Mouse (Mus musculus): ENCODE data around the gene Vps18.
A peak's percentile ranks its signal among the peaks of the same experiment; 100 is the strongest.

The Vps18 gene

DNA sequence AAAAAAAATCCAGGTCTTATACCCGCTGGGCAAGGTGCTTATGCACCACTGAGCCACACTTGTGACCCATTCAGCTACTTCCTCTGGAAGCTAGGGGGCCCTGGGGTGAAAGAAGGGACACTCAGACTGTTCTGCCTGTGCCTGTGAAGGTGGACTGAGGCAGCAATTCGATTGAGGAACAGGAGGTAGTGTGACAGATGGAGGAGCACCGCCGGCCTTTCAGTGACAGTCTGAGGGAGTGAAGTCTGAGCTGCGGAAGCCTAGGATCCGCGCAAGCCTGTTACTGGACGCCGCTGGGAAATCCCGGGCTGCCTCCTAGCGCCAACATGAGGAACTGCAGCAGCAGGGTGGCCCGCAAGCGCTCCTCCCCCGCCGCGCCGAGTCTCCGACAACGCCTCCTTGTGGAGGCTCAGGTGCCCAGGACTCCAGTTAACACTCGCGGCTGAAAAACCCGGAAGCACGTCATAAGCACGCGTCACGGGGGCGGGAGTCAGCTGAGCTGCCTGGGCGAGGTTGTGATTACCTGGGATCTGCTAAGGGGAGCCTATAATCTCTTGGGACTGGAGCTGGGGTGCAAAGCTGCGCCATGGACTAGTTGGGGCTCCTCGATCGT is at the start of gene Vps18:
Gene Vps18 (plus strand): TSS at position 471 of the 613 bp plus-strand sequence.
- DNase-seq: peak; percentile 99

DNA sequence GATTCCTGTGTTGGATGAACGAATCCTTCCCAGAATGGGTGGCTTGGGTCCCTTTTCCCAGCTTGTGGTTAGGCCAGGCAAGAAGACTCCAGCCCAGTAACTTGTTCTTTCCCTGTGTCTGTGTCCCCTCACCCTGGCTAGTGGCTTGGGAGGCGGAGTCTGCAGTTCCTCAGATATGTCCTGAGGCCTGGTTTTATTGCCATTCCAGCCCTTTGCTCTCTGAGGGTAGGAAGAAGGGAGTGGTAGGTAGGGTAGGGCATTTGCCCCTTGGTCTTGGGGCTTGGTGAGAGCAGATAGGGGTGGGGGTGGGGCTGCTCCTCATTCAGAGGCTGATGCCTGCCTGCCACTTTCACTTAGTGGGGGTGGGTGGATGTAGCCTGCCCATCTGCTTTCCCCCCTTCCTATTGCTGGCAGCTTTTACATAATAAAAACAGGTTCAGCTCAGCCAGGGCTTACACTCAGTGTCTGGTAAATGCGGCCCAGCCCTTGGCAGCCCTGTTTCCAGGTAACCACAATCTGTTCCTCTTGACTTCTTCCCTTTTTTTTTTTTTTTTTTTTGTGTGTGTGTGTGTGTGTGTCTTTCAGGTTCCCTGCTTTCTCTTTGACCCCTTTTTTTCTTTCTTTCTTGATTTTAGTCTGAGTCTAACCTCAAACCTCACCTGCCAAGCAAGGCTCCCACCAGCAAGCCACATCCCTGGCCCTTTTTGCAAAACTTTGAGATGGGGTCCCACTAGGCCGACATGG is 48.3 kb upstream of the Vps18 start:
- DNase-seq: no peak

DNA sequence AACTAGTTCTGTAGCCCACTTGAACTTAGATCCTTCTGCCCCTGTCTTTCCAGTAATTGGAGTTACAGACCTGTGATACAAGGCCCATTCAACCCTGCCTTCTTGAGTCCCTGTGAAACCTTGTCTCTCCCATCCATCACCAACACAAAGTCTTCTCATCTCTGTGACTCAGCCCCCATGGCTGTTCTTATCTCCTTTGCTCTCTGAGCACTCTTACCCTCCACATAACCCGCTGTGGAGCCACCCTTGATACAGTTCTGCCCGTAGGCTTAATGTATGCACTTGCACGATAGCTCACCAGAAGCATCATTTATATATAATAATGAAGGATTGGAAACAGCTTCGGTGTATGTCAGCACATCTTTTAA is 47.7 kb upstream of the Vps18 start:
- DNase-seq: no peak

DNA sequence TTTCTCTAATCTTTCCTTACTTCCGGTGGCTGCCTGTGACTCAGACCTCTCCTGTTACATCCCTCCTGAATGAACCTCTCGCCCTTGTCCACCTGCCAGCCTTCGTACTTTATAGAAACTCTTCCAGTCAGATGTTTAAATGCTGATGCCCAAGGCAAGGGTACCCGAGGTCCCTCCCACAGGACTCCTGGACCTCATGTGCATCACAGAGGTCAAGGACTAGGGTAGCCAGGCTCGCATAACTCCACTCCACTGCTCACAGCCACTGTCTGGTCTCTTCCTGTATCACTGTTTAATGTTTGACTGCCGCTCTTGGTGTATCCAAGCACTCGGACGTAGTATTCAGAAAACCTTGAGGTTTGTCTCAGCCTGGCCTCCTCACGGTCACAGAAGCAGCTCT is 46.0 kb upstream of the Vps18 start:
- no peak for DNase-seq

DNA sequence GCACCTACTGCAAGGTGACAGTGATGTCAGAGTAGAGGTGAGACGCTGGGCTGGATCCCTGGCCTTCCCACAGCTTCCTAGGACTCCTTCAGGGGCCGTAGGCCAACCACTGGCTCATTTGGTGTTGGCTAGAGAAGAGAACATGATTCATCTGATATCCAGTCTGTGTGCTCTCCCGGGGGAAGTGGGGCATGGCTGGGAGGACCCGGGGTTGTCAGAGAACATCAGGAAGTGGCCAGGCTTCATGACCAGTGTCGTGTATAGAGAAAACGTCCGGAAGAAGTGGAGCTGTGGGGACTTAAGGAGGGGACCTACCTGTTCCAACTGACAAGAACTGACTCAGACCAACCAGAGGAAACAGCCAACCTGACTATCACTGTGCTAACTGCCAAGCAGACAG is 43.3 kb upstream of the Vps18 start:
- no peak for DNase-seq

DNA sequence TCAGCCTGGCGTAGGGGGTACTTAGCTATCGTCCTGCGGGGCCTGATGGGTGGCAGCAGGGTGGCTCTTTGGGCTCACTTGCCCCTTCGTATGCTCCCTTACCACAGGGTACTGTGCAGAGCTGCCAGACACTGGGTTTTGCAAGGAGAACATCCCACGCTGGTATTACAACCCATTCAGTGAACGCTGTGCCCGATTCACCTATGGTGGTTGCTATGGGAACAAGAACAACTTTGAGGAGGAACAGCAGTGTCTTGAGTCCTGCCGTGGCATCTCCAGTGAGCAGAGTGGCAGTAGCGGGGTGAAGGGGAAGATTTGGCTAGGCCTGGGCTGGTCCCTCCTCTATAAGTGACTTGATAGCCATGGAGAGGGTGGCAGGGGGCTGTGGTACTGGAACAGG is 40.6 kb upstream of the Vps18 start:
- DNase-seq: no peak

DNA sequence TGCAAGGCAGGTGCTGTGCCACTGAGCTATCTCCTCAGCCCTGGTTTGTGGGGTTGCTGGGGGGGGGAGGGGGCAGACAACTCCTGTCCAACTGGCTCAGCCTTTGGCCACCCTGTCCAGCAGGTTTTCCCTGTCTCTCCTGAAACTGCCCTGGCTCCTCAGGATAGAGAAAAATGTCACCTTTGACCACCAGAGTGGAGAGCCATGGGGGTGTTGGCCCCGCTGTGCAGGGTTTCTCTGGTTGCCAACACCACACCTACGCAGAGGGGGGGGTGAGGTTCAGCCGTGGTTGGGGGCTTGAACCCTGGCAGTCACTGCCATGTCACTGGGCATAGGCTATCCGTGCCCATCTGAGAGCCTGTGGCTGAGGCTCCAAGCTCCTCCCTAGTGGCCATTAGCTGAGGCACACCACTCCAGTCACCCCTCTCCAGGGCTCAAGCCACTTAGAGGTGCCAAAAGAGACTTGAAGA is 38.9 kb upstream of the Vps18 start:
- DNase-seq: no peak

DNA sequence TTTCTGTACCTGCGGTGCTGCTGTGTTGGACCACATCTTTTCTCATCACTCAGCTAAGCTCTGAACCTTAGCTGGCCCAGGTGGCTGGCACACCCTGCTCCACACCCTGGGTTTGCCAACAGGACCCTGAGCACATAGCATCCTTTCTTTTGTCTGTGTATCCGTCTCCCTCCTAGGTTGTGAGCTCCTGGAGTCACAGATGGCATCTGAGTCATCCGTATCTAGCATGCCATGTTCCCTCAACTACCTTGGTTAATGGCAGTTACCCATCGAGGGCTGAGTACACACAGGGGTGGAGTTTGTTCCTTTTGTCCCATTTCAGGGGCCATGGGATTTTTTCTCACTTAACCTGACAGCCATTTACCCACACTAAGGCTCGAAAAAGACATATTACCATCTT is 38.2 kb upstream of the Vps18 start:
- no peak for DNase-seq

DNA sequence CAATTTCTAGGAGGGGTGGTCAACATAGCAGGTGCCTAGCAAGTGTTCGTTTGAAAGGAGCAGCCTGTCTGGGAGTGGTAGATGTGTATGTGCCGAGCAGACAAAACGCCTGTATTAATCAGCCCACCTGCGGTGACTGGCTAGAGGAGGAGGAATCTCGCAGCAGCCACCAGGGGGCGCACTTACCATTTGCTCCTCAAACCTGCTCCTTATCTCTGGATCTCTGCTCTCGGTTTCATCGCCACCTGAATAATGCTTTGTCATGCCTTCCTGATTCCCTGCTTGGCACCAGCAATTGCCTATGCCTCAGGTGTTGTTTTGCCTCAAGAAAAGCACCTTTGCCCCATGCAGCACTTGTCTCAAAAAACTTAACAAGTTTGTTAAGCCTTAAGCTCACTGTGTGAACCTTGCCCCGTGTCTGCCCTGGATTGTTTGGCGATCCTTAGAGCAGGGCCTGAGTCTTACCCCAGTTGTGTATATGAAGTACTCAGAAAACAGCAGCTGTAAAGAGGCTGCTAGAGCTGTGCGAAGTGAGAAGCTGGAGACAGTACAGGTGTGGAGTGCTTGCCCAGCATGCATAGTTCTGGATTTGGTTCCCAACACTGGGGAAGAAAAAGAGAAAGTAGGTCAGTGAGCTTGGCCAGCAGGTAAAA is 37.6 kb upstream of the Vps18 start:
- peak; percentile 96 to 98 for DNase-seq

DNA sequence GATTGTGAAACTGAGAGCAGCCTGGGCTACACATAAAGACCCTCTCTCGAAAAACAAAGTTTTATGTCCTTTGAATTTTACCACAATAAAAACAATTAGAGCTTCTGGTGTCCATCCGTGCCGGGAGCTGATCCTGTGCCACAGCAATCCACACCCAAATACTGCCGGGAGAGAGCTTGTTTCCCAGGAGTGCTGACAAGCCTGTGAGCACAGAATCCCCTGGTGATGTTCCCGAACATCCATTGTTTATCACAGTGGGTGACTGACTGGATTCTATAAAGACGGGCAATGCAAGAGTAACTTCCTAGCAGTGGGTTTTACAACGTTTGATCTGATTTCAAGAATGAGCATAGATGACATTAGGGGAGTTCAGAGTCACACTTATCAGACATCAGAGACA is 33.6 kb upstream of the Vps18 start:
- DNase-seq: no peak

DNA sequence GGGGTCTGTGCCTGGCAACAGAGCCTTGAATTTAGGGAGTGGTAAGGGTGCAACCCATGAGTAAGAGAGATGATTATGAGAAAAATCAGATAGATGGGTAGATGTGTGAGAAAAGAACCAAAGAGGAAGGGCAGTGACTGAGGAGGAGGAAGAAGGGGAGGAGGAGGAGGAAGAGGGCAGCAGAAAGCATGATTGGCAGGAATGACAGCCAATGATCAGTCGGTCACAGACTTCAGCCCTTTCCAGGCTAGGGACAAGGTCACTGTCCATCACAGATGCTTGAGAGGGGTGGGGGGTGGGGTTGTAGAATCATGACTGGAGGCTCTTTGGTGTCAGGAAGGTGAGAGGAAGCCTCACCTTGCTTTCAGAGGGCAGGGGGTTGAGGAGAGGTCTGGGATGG is 28.0 kb upstream of the Vps18 start:
- DNase-seq: no peak

DNA sequence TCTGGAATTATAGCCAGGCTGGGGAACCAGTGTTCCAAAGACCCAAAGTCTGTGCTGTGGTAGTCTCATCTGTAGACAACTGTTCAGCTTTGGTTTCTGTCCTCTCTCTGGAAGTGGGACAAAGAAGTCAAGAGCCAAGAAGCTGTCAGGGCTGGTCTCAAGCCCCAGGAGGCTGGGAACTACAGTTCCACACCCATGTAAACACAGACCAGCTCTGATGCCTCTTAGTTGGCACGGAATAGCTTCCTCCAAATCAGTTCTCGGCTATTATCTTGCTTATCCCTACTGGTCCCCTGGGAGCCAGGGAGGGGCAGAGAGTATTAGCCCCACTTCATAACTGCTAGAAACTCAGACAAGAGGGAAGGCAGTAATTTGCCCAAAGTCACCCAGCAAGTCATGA is 27.2 kb upstream of the Vps18 start:
- DNase-seq: no peak

DNA sequence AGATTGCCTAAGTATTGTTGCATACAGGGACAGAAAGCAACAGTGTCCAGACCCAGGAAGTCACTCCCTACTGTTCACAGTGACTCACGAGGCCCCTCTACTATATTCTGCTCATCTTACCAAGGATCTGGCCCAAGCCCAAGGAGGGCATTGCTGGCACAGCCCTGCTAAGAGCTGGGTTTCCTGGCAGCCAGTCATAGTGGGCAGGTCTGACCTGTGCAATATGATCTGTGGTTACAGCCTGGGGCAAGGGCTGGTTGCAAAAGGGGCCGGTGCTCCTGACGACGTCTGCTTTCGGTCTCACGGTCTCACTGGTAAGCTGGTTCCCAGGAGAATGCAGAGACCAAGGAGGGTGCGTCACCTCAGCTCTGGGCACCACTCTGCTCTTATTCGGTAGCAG is 25.6 kb upstream of the Vps18 start:
- DNase-seq: peak; percentile 75 to 81

DNA sequence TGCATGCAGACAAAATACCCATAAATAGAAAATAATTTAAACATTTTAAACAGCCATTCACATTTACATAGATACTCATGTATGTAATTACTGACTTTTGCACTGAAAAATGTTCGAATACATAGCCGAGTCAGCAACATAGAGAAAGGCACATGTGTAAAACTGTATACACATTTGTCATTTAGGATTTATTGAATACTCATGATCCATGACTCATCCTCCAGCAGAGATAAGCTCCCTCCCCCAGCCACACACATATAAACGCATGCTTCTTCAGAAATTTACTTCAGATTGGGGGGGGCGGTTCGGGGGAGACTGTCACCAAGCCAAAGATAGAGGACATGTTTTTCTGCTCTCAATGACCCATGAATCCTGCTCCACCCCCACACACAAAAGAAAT is 24.7 kb upstream of the Vps18 start:
- DNase-seq: no peak

DNA sequence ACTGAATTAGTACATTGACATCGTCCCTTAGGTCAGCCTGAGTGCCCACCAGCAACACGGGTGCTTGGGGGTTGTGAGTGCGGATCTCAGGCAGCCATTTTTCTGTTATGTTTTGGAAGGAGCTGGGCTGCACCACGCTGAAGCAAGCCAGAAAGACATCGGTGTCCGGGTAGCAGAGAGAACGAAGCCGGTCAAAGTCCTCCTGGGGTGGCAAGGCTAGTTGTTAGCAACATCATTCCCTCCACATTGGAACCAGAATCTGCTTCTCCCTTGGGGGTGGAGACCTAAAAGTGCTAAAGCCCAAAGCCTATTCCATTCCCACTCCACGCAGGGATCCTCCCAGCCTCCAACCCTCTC is 18.3 kb upstream of the Vps18 start:
- no peak for DNase-seq

DNA sequence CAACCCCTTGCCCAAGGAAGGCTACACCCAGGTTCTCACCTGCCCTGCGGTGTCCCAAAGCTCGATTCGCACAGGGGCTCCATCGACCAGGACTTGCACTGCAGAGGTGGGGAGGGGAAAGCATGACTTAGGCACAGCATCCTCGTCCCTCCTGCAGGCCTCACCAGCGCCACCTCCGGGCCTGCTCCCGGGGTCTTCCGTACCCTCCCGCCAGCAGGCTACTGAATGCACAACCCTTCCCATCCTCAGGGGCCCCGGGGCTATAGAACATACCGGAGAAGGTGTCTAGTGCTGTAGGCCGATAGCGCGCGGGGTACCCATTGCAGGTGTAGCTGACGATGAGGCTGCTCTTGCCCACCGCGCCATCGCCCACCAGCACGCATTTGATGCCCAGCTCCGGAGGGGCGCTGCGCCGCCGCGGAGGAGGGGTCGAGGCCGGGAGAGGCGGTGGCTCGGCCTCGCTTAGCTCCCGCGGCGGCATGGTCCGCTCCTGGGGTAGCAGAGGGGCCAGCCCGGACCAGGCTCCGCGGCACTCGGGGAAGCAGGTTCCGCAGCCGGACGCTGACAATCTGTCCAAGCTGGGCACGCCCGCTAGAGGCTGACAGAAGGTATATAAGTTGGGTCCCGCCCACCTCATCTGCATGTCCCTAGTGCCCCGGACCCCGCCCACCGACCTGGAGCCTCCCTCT is 17.8 kb upstream of the Vps18 start, which contains the start of gene Rhov:
Gene Rhov (minus strand): TSS at position 630 of the 689 bp plus-strand sequence.
- peak; percentile 83 to 89 for DNase-seq

DNA sequence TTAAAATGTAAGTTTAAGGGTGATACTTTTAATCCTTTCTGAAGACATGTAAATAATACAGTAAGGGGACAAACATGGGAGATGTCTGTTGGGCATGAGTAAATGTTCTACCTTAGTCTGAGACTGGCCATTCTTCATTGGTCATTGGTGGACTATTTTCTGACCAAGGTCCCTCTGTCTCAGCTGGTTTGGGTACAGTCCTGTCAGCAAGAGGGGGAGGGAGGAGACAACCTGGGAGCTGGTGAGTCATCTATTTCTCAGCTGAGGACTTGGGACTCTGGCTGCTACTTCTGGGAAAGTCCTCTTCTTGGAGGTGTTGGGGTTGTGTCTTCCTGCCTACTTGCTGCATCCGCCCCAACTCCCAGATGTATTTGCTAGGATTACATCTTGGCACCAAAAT is 14.4 kb upstream of the Vps18 start:
- no peak for DNase-seq

DNA sequence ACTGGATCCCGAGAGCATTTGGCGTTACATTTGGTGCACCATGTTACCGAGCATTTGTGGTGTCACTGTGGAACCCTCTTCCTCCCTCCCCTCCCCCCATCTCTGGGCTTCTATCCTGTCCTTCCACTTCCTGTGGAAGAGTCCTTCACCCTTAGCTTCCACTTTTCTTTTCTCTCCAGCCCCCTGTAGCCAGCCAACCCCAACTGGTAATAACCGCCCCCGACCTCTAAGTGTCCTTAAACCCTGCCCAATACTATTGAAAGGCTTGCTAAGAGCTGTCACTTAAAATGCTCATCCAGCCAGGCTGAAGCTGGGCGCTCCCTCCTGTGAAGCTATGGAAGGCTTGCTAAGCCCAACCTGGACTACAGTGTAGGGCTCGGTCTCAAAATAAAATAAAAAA is 11.6 kb upstream of the Vps18 start:
- DNase-seq: no peak

DNA sequence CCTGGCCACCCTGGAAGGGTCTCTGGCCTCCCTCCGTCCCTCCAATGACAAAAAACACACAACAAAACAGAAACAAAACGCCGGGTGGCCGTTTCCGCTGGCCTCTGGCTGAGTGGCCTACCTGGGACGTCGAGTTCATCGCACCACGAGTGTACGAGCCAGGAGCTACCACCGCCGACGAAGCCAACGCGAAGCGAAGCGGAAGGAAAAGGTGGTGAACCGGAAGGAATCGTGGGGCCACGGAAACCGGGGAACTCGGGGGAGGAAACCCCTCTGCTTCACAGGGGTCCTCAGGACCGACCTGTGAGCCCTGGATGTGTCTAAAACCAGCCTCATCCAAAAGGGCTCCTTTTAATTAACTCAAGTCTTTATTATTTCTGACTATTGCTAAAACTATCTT is 10.7 kb upstream of the Vps18 start:
- DNase-seq: no peak

DNA sequence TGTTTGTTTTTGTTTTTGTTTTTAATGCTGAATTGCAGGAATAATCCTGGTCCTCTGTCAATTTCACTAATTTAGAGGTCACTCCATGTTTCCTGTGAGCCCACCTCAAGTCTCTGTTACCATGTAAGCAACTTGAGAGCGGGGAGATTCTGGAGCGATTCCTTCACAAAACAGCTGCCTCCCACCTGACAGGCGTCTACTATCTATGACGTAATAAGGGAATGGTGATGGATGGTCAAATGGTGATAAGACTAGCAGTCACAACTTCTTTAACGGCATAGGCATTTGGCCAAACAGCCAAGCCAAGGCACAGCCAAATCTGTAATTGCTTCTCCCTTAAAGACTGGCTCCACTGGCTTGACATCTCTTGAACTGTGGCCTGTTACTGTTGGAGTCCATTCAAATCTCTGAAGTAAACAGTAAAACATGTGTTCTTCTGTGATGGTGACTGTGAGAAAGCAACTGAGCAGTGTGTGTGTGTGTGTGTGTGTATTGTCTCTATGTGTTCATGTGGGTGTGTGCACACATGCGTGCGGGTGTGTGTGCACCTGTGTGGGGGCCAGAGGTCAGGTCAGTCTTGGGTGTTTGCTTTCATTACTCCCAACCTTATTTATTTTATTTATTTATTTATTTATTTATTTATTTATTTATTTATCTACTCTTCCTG is 6.5 kb upstream of the Vps18 start:
- DNase-seq: no peak

DNA sequence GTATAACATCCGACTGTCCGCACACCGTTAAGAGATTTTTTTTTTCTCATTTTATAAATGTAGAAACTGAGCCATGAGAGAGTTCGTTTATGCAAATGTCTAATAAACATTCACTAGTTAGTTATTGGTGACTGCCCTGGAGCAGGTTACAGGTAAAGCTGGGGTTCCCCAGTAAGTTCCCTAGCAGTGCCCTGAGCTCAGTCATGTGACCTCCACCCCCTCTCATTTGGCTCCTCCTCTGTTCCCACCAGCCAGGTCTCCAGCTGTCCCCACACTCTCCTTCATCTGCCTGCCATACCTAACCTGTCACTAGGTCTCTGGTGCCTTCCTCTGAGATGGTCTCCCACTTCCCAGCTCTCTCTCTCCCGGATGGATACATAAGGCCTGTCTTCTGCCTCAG is 1.2 kb upstream of the Vps18 start:
- peak in 1 of 2 experiments; percentile 47 for DNase-seq

DNA sequence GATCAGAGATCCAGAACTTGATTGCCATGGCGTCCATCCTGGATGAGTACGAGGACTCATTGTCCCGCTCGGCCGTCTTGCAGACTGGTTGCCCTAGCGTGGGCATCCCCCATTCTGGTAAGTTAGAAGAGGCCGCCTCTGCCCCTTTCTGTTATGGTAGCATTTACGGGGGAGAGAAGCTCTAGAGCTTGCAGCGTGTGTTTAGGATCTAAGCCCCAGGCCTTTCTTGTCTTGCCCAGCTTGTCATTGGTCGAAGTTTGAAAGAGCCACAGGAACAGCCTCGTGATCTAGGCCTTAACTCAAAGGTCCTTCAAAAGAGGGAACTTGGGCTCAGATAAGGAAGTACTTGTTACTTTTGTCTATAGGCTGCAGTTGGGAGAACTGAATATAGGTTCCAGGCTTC is 475 bp downstream of the Vps18 start:
- peak in 1 of 2 experiments; percentile 42 for DNase-seq

DNA sequence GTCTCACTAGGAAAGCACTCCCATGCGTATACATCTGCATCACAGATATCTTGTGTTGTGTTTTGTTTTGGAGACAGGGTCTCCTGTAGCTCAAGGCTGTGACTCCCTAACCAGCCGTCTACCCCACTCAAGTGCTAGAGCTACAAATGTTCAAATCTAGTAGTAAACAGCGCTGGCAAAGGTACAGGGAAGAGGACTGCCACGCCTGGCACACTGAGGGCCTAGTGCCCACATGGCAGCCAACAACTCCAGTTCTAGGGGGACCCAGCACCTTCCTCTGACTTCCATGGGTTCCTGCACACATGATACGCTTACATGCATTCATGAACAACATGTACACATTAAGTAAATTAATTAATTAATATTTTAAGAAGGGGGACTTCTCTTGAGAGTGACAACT is 3.7 kb downstream of the Vps18 start:
- DNase-seq: no peak

All from cerebellum, postnatal 10 days (tissue).